Mouse (Mus musculus) stomach, embryonic 14.5 days (tissue): ENCODE measurements around the gene Plek. TPM values are rescaled to one million over a fixed set of nuclear protein-coding genes. Genes with fewer than 3 reads are reported as not detected.

ENCODE experiments used
- ATAC-seq: fragments of 200-750 bp; cut with Nextera tagmentation; 2 replicates; pipeline ENCODE4 v1.8.0; 2017; ENCODE audit warnings: low read depth, moderate TSS enrichment; ENCODE audit not compliant: insufficient number of reproducible peaks, insufficient read depth, low FRiP score
- H3K27ac ChIP-seq: fragments of 300-500 bp; sonication (generic); 2 replicates; pipeline ENCODE4 v1.5.1; 2014; ENCODE audit warnings: mild to moderate bottlenecking, low read length, moderate library complexity, mixed read lengths
- H3K27me3 ChIP-seq: fragments of 300-500 bp; sonication (generic); 2 replicates; pipeline ENCODE4 v1.6.1; 2014; ENCODE audit warnings: low read length, control low read depth, mixed read lengths; ENCODE audit not compliant: control insufficient read depth, insufficient read depth
- H3K36me3 ChIP-seq: fragments of 300-500 bp; sonication (generic); 2 replicates; pipeline ENCODE4 v1.6.1; 2014; ENCODE audit warnings: mild to moderate bottlenecking, control low read depth, low read length, moderate library complexity, mixed read lengths; ENCODE audit not compliant: control insufficient read depth, insufficient read depth
- H3K4me1 ChIP-seq: fragments of 300-500 bp; sonication (generic); 2 replicates; pipeline ENCODE4 v1.6.1; 2014; ENCODE audit warnings: low read length, control low read depth, mixed read lengths; ENCODE audit not compliant: control insufficient read depth, insufficient read depth
- H3K4me2 ChIP-seq: fragments of 300-500 bp; sonication (generic); replicated peaks from 2 replicates; pipeline ENCODE4 v1.6.1; 2014; ENCODE audit warnings: low read depth, low read length, control low read depth
- H3K4me3 ChIP-seq: fragments of 300-500 bp; sonication (generic); 2 replicates; pipeline ENCODE4 v1.5.1; 2014; ENCODE audit warnings: low read depth, low read length, control low read depth
- H3K9ac ChIP-seq: fragments of 300-500 bp; sonication (generic); replicated peaks from 2 replicates; pipeline ENCODE4 v1.6.1; 2014; ENCODE audit warnings: low read depth, mild to moderate bottlenecking, control low read depth, low read length, moderate library complexity, mixed read lengths
- H3K9me3 ChIP-seq: fragments of 300-500 bp; sonication (generic); 2 replicates; pipeline ENCODE4 v1.6.1; 2016; ENCODE audit warnings: low read depth, low read length, control low read depth; ENCODE audit not compliant: control insufficient read depth
- WGBS: fragments of 180-500 bp; shearing (Covaris S2); extraction: QIAGEN DNeasy Blood & Tissue Kit; methylation state at CpG from one replicate; pipeline ENCODE4 v1.1.7; 2014; 5-methylcytosine and 5-hydroxymethylcytosine counted together
- polyA plus RNA-seq: library from polyadenylated mRNA; unstranded; fragments of >200 nt; fragmentation: Nextera tagmentation; extraction: Ambion mirVana; gene quantifications from 2 replicates; pipeline ENCODE4 v1.2.1, GENCODE M21; 2014

Plek gene
- polyA plus RNA-seq, 1 experiment from 2014 or later, result 2.9 TPM

DNA sequence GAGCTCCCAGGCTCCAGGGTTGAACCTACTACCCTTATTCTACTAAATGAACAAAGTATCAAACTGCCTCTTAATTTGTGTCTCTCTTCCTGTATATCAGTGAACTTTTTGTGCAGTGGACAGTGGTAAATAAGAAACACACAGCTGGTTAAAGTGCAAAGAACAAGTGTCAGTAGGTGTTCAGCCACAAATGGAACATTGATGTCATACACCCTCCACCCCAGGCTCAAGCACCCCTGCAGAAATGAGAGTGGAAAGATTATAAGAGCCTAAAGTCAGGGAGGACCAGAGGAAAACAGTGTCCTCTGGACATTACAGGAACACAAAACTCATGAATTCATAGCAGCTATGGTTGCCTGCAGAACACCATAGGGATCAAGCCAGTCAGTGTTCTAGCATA is 55.4 kb downstream of the Plek start:
- H3K36me3 ChIP-seq, result no peaks in the 10 kb centered on the region
- no peak for ATAC-seq
- no peaks in the 10 kb centered on the region for H3K27me3 ChIP-seq
- no peaks in the 10 kb centered on the region for H3K4me1 ChIP-seq
- H3K9me3 ChIP-seq, result no peaks in the 10 kb centered on the region
- H3K4me2 ChIP-seq, result no peak overlapping the region
- H3K9ac ChIP-seq, result no peak overlapping the region
- H3K4me3 ChIP-seq, result no peak overlapping the region
- H3K27ac ChIP-seq, result no peak overlapping the region

DNA sequence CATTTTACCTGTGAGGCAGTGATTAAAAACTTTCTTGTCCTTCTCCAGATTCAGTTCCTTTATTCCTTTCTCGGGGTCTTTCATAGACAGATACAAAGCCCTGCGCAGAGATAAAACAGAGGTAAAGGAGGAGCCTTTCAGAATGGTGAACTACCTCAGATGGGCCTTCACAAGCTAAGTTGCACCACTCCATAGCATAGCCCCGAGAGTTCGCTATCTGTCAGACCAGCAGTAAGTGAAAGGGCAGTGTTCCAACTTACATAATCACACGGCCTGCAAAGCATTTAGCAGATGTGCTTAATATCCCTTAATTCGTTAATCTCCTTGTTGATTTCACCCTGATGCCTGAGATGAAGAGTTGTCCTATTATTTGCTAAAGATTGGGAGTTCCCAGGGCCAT is 59.3 kb downstream of the Plek start:
- ATAC-seq, result no peak
- WGBS, result 74% methylated on average over 6 of the region's 6 CpGs
- Histone ChIP-seq H3K9ac (no peak overlapping the region), H3K36me3 (no peaks in the 10 kb centered on the region), H3K9me3 (no peaks in the 10 kb centered on the region), H3K27me3 (no peaks in the 10 kb centered on the region), H3K27ac (no peak overlapping the region), H3K4me3 (no peak overlapping the region), H3K4me1 (no peaks in the 10 kb centered on the region), H3K4me2 (no peak overlapping the region)

DNA sequence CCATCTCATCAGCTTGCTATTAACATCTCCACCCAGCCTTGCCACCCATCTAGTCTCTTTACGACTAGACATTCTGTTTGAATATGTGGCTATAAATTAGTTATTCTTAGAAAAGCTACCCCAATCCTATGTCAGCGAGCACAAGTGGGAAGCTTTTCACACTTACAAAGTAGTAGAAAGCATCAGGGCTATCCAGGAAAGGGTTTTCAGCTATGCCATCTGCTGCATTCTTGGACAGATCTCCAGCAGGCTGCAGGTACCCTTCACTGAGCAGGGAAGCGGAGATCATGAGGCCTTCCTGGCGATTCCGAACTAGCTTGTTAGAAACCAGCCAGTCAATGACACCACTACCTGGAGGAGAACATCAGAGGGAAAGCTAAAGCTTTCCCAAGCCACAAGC is 62.3 kb downstream of the Plek start:
- Histone ChIP-seq H3K4me3 (no peak overlapping the region), H3K4me2 (no peak overlapping the region), H3K9ac (no peak overlapping the region), H3K36me3 (no peaks in the 10 kb centered on the region), H3K27me3 (no peaks in the 10 kb centered on the region), H3K9me3 (no peaks in the 10 kb centered on the region), H3K4me1 (no peaks in the 10 kb centered on the region), H3K27ac (no peak overlapping the region)
- 82% methylated on average over 5 of the region's 5 CpGs for WGBS
- ATAC-seq, result no peak

- H3K9ac ChIP-seq, result no peak overlapping the region
- no peaks in the 10 kb centered on the region for H3K27me3 ChIP-seq
- no peak overlapping the region for H3K4me2 ChIP-seq
- WGBS, result 77% methylated on average over 6 of the region's 6 CpGs
- no peaks in the 10 kb centered on the region for H3K9me3 ChIP-seq
- no peak overlapping the region for H3K27ac ChIP-seq
- H3K36me3 ChIP-seq, result no peaks in the 10 kb centered on the region
- no peaks in the 10 kb centered on the region for H3K4me1 ChIP-seq
- ATAC-seq, result no peak
- H3K4me3 ChIP-seq, result no peak overlapping the region
These were observed 64.3 kb downstream of the Plek start for GRCm38 (mm10) chr11:16987745-16988328.

GRCm38 (mm10) chr11:16986550-16987187 is 65.5 kb downstream of the Plek start:
- WGBS, result 80% methylated on average over 7 of the region's 7 CpGs
- Histone ChIP-seq H3K9ac (no peak overlapping the region), H3K4me2 (no peak overlapping the region), H3K4me3 (no peak overlapping the region), H3K27ac (no peak overlapping the region), H3K9me3 (no peaks in the 10 kb centered on the region), H3K27me3 (no peaks in the 10 kb centered on the region), H3K4me1 (no peaks in the 10 kb centered on the region), H3K36me3 (no peaks in the 10 kb centered on the region)
- ATAC-seq, result no peak

GRCm38 (mm10) chr11:16978161-16978707 is 73.9 kb downstream of the Plek start:
- no peak overlapping the region for H3K4me2 ChIP-seq
- H3K4me1 ChIP-seq, result no peaks in the 10 kb centered on the region
- H3K9ac ChIP-seq, result no peak overlapping the region
- ATAC-seq, result no peak
- H3K36me3 ChIP-seq, result no peaks in the 10 kb centered on the region
- no peak overlapping the region for H3K27ac ChIP-seq
- no peaks in the 10 kb centered on the region for H3K27me3 ChIP-seq
- H3K9me3 ChIP-seq, result no peaks in the 10 kb centered on the region
- WGBS, result 81% methylated on average over 5 of the region's 5 CpGs
- no peak overlapping the region for H3K4me3 ChIP-seq

GRCm38 (mm10) chr11:16977611-16978010 is 74.6 kb downstream of the Plek start:
- no peak for ATAC-seq
- H3K9ac ChIP-seq, result no peak overlapping the region
- WGBS, result 62% methylated on average over 2 of the region's 2 CpGs
- H3K4me3 ChIP-seq, result no peak overlapping the region
- H3K27me3 ChIP-seq, result no peaks in the 10 kb centered on the region
- no peaks in the 10 kb centered on the region for H3K4me1 ChIP-seq
- no peak overlapping the region for H3K27ac ChIP-seq
- H3K4me2 ChIP-seq, result no peak overlapping the region
- H3K36me3 ChIP-seq, result no peaks in the 10 kb centered on the region
- H3K9me3 ChIP-seq, result no peaks in the 10 kb centered on the region

- Histone ChIP-seq H3K9ac (no peak overlapping the region), H3K4me3 (no peak overlapping the region), H3K27ac (no peak overlapping the region), H3K9me3 (no peaks in the 10 kb centered on the region), H3K4me2 (no peak overlapping the region), H3K27me3 (no peaks in the 10 kb centered on the region), H3K36me3 (no peaks in the 10 kb centered on the region), H3K4me1 (no peaks in the 10 kb centered on the region)
- WGBS, result 73% methylated on average over 4 of the region's 4 CpGs
- ATAC-seq, result no peak
These were observed 75.2 kb downstream of the Plek start for GRCm38 (mm10) chr11:16976937-16977336.

DNA sequence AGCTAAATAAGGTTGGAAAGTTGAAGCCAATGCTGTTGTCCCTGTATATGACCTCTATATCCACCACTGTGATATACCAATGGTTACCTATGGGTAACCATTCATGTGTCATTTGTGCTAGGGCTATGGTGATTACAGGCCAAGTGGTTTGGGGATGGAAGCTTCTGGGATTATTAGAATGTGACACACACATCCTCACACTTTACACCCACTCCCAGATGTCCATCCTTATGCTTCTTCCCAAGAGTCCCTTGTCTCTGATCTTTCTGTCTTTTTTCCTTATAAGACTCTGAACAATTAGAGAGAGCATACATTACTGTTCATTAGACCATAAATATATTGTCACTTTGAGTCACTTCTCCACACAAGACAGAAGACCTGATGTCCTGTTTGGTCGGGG is 79.1 kb downstream of the Plek start:
- Histone ChIP-seq H3K9me3 (no peaks in the 10 kb centered on the region), H3K27ac (no peak overlapping the region), H3K27me3 (no peaks in the 10 kb centered on the region), H3K4me2 (no peak overlapping the region), H3K9ac (no peak overlapping the region), H3K4me1 (no peaks in the 10 kb centered on the region), H3K4me3 (no peak overlapping the region), H3K36me3 (no peaks in the 10 kb centered on the region)
- no peak for ATAC-seq
- WGBS, result 74% methylated on average over 1 of the region's 1 CpGs
